Mouse (Mus musculus): ENCODE measurements around the gene Slc50a1. TPM values are rescaled to one million over a fixed set of nuclear protein-coding genes. Genes with fewer than 3 reads are reported as not detected.

The Slc50a1 gene
- total RNA-seq, 2 experiments from 2014 or later = 46.3 to 58.9 TPM

- H3K4me3 ChIP-seq = no peak overlapping the region
- DNase-seq (ENCODE audit: low spot score in 2 of 2) = peak in 1 of 2 experiments; percentile 70
- TF ChIP-seq CTCF (conservative IDR thresholded peaks at IDR 0.05) = peak; percentile 85
- H3K27ac ChIP-seq = no peak overlapping the region
Measured at GRCm38 (mm10) chr3:89308089-89308488, 37.7 kb upstream of the Slc50a1 start.

GRCm38 (mm10) chr3:89305551-89306325 is 35.4 kb upstream of the Slc50a1 start:
- Histone ChIP-seq H3K4me3 (no peak overlapping the region), H3K27ac (no peak overlapping the region)

GRCm38 (mm10) chr3:89305105-89305504 is 34.7 kb upstream of the Slc50a1 start:
- no peak overlapping the region for H3K4me3 ChIP-seq
- H3K27ac ChIP-seq = no peak overlapping the region
- no peak for TF ChIP-seq CTCF (conservative IDR thresholded peaks at IDR 0.05)
- DNase-seq (ENCODE audit: low spot score in 2 of 2) = no peak

More at GRCm38 (mm10) chr3:89305551-89306325, 35.4 kb upstream of the Slc50a1 start:
- DNase-seq (ENCODE audit: low spot score in 2 of 2) = no peak
- TF ChIP-seq CTCF (conservative IDR thresholded peaks at IDR 0.05) = no peak

GRCm38 (mm10) chr3:89304440-89304839 is 34.1 kb upstream of the Slc50a1 start:
- Histone ChIP-seq H3K4me3 (no peak overlapping the region), H3K27ac (no peak overlapping the region)
- no peak for TF ChIP-seq CTCF (conservative IDR thresholded peaks at IDR 0.05)
- no peak for DNase-seq (ENCODE audit: low spot score in 2 of 2)

- no peak overlapping the region for H3K27ac ChIP-seq
- no peak for DNase-seq (ENCODE audit: low spot score in 2 of 2)
- no peak overlapping the region for H3K4me3 ChIP-seq
- peak; percentile 59 for TF ChIP-seq CTCF (conservative IDR thresholded peaks at IDR 0.05)
Measured at GRCm38 (mm10) chr3:89300514-89300913, 30.1 kb upstream of the Slc50a1 start.

GRCm38 (mm10) chr3:89300071-89300470 is 29.7 kb upstream of the Slc50a1 start:
- H3K4me3 ChIP-seq = peak overlapping the region; percentile 46; the same call in 1 of the 2 replicates
- no peak for TF ChIP-seq CTCF (conservative IDR thresholded peaks at IDR 0.05)
- 0 out of 2 replicates have a peak overlapping the region, but pooled peaks have one; percentile 43 for H3K27ac ChIP-seq
- no peak for DNase-seq (ENCODE audit: low spot score in 2 of 2)

GRCm38 (mm10) chr3:89299499-89299898 is 29.1 kb upstream of the Slc50a1 start:
- Histone ChIP-seq H3K27ac (peak overlapping the region; percentile 43; the same call in 1 of the 2 replicates), H3K4me3 (peak overlapping the region; percentile 46)
- no peak for DNase-seq (ENCODE audit: low spot score in 2 of 2)
- TF ChIP-seq CTCF (conservative IDR thresholded peaks at IDR 0.05) = peak; percentile 50

GRCm38 (mm10) chr3:89298908-89299307 is 28.5 kb upstream of the Slc50a1 start:
- DNase-seq (ENCODE audit: low spot score in 2 of 2) = no peak
- Histone ChIP-seq H3K4me3 (no peak overlapping the region), H3K27ac (no peak overlapping the region)
- TF ChIP-seq CTCF (conservative IDR thresholded peaks at IDR 0.05) = no peak

- Histone ChIP-seq H3K27ac (peak overlapping the region; percentile 87), H3K4me3 (no peak overlapping the region)
- no peak for TF ChIP-seq CTCF (conservative IDR thresholded peaks at IDR 0.05)
- DNase-seq (ENCODE audit: low spot score in 2 of 2) = no peak
Measured at GRCm38 (mm10) chr3:89296761-89297396, 26.5 kb upstream of the Slc50a1 start.

- Histone ChIP-seq H3K27ac (peak overlapping the region; percentile 87), H3K4me3 (no peak overlapping the region)
- TF ChIP-seq CTCF (conservative IDR thresholded peaks at IDR 0.05) = no peak
- peak in 1 of 2 experiments; percentile 41 for DNase-seq (ENCODE audit: low spot score in 2 of 2)
Measured at GRCm38 (mm10) chr3:89295685-89296230, 25.4 kb upstream of the Slc50a1 start.

GRCm38 (mm10) chr3:89294195-89294594 is 23.8 kb upstream of the Slc50a1 start:
- Histone ChIP-seq H3K4me3 (no peak overlapping the region), H3K27ac (no peak overlapping the region)
- no peak for DNase-seq (ENCODE audit: low spot score in 2 of 2)
- no peak for TF ChIP-seq CTCF (conservative IDR thresholded peaks at IDR 0.05)

GRCm38 (mm10) chr3:89293247-89293918 is 23.0 kb upstream of the Slc50a1 start:
- no peak overlapping the region for H3K27ac ChIP-seq
- H3K4me3 ChIP-seq = no peak overlapping the region
- no peak for TF ChIP-seq CTCF (conservative IDR thresholded peaks at IDR 0.05)
- DNase-seq (ENCODE audit: low spot score in 2 of 2) = no peak

GRCm38 (mm10) chr3:89292303-89292702 is 21.9 kb upstream of the Slc50a1 start:
- Histone ChIP-seq H3K27ac (no peak overlapping the region), H3K4me3 (no peak overlapping the region)
- no peak for TF ChIP-seq CTCF (conservative IDR thresholded peaks at IDR 0.05)
- DNase-seq (ENCODE audit: low spot score in 2 of 2) = no peak
